Mouse (Mus musculus) left cerebral cortex, postnatal 36 days (tissue): ENCODE measurements around the gene Gm8229. TPM values are rescaled to one million over a fixed set of nuclear protein-coding genes. Genes with fewer than 3 reads are reported as not detected.
"Not testable (repeated sequence)": the region's sequence is repeated elsewhere in the genome, so short reads cannot be mapped to it uniquely, and the experiment has no call there.

Experiments used
- DNase-seq, 2 experiments: peaks; one replicate each; pipeline ENCODE4 v3.0.0; 2021 to 2022; ENCODE audit warnings: low spot score in 2 of 2, mixed read lengths in 1 of 2
- intact Hi-C: fragments of 180-260 bp; cut with DNase I; formaldehyde crosslinking; loops from one replicate; pipeline ENCODE4 v1.15.1; 2025
- total RNA-seq, 2 experiments: library from RNA; stranded (reverse); gene quantifications; 2 replicates each; pipeline ENCODE4 v1.2.3; 2021

Gm8229 gene
- not detected for total RNA-seq

GRCm38 (mm10) chr14:44365057-44365456 is at the start of gene Gm8229:
TSS of gene Gm8229 (plus strand) at chr14:44365357.
- intact Hi-C loops, DNase-seq: not testable (repeated sequence)

- intact Hi-C loops = not testable (repeated sequence)
These were observed 26.7 kb upstream of the Gm8229 start, which contains the start of gene Gm5930 for GRCm38 (mm10) chr14:44338484-44338883. TSS of gene Gm5930 (minus strand) at chr14:44338584.

GRCm38 (mm10) chr14:44361416-44361815 is 3.7 kb upstream of the Gm8229 start:
- intact Hi-C loops, DNase-seq: not testable (repeated sequence)

More at GRCm38 (mm10) chr14:44338484-44338883, 26.7 kb upstream of the Gm8229 start, which contains the start of gene Gm5930:
- DNase-seq = not testable (repeated sequence)

- DNase-seq, intact Hi-C loops: not testable (repeated sequence)
These were observed 2.9 kb upstream of the Gm8229 start for GRCm38 (mm10) chr14:44362301-44362700.

- DNase-seq, intact Hi-C loops: not testable (repeated sequence)
These were observed 19.1 kb downstream of the Gm8229 start for GRCm38 (mm10) chr14:44384233-44384632.

- DNase-seq, intact Hi-C loops: not testable (repeated sequence)
These were observed 45.4 kb downstream of the Gm8229 start, which contains the start of gene Gm3371 for GRCm38 (mm10) chr14:44410588-44410987. TSS of gene Gm3371 (minus strand) at chr14:44410688.

Other genes with a start within 250 kb of the Gm8229 start
- gene Gm3327, start 241.5 kb upstream of the Gm8229 start, total RNA-seq = not detected
- not detected for gene Gm8212, start 167.7 kb upstream of the Gm8229 start, total RNA-seq
- not detected for gene 4930503E14Rik, start 152.1 kb upstream of the Gm8229 start, total RNA-seq
- not detected for gene Gm8220, start 79.8 kb upstream of the Gm8229 start, total RNA-seq
- gene Gm5930, start 26.8 kb upstream of the Gm8229 start, total RNA-seq = not detected
- not detected for gene Gm3371, start 45.3 kb downstream of the Gm8229 start, total RNA-seq
- gene Gm8232, start 68.3 kb downstream of the Gm8229 start, total RNA-seq = not detected
- gene BC061237, start 127.1 kb downstream of the Gm8229 start, total RNA-seq = not detected
- gene Gm17093, start 152.9 kb downstream of the Gm8229 start, total RNA-seq = not detected
- not detected for gene Gm8247, start 217.8 kb downstream of the Gm8229 start, total RNA-seq